16 mouse cellular contexts compared by ENCODE assay signal in genomic region chr1:151994271-151994670, GRCm38 (mm10).
DNase-seq lines count a peak whose midpoint lies in the region; ATAC-seq lines count a peak whose summit lies in the region.
"Had no signal": no experiment of that assay in that cellular context is flagged by ENCODE, and none has a peak within 500 bp of the region (broad histone marks: within the 10 kb centered on the region; RNA-seq: fewer than 3 reads in every experiment).

No protein-coding gene starts in this region.

- H3K36me3 ChIP-seq in hindbrain, embryonic 13.5 days: no peaks in the 10 kb centered on the region
- peaks cover 9% of the 10 kb centered on the region for H3K36me3 ChIP-seq in hindbrain, embryonic 10.5 days
- H3K36me3 ChIP-seq in midbrain, embryonic 15.5 days (replicated peaks): no peaks in the 10 kb centered on the region
- H3K36me3 ChIP-seq: heart, embryonic 12.5 days had no signal

- no peak overlapping the region for H3K4me3 ChIP-seq in hindbrain, embryonic 13.5 days
- H3K4me3 ChIP-seq in hindbrain, embryonic 10.5 days: no peak overlapping the region
- no peak overlapping the region for H3K4me3 ChIP-seq in midbrain, embryonic 15.5 days
- H3K4me3 ChIP-seq: heart, embryonic 12.5 days; left cerebral cortex, adult 2 months had no signal

- no peak overlapping the region for H3K4me2 ChIP-seq in hindbrain, embryonic 13.5 days
- no peak overlapping the region for H3K4me2 ChIP-seq in midbrain, embryonic 15.5 days
- H3K4me2 ChIP-seq: heart, embryonic 12.5 days had no signal

- no peak for DNase-seq in hindbrain, embryonic 10.5 days (ENCODE audit: low spot score)
- DNase-seq in cerebellum, adult 11-12 months: peak; percentile 79
- DNase-seq in cerebellum, postnatal 25 days: peak; percentile 67 to 72
- DNase-seq in spleen, adult 12 weeks (ENCODE audit: low spot score): no peak
- DNase-seq in thymus, postnatal 36 days: no peak
- DNase-seq: adrenal gland, postnatal 10 days; gastrocnemius, postnatal 10 days; kidney, adult 2 months; kidney, postnatal 4 days; lung, adult 2 months had no signal

- WGBS in hindbrain, embryonic 13.5 days: 36% methylated on average over 6 of the region's 6 CpGs
- WGBS in hindbrain, embryonic 10.5 days: 75% methylated on average over 6 of the region's 6 CpGs
- WGBS in midbrain, embryonic 15.5 days: 36% methylated on average over 6 of the region's 6 CpGs

- no peaks in the 10 kb centered on the region for H3K27me3 ChIP-seq in hindbrain, embryonic 13.5 days
- H3K27me3 ChIP-seq in hindbrain, embryonic 10.5 days (ENCODE audit: insufficient read depth, poor library complexity, severe bottlenecking): no peaks in the 10 kb centered on the region
- H3K27me3 ChIP-seq in midbrain, embryonic 15.5 days (replicated peaks): no peaks in the 10 kb centered on the region
- H3K27me3 ChIP-seq: heart, embryonic 12.5 days had no signal

- H3K9me3 ChIP-seq in hindbrain, embryonic 13.5 days: no peaks in the 10 kb centered on the region
- H3K9me3 ChIP-seq in hindbrain, embryonic 10.5 days: no peaks in the 10 kb centered on the region; the same call in 1 of the 2 replicates
- no peaks in the 10 kb centered on the region for H3K9me3 ChIP-seq in midbrain, embryonic 15.5 days

- peaks cover 33% of the 10 kb centered on the region for H3K4me1 ChIP-seq in hindbrain, embryonic 13.5 days (replicated peaks)
- peaks cover 8% of the 10 kb centered on the region; the same call in 1 of the 2 replicates for H3K4me1 ChIP-seq in hindbrain, embryonic 10.5 days (replicated peaks)
- peaks cover 10% of the 10 kb centered on the region for H3K4me1 ChIP-seq in midbrain, embryonic 15.5 days

- peak overlapping the region; percentile 67 for H3K27ac ChIP-seq in hindbrain, embryonic 13.5 days
- H3K27ac ChIP-seq in hindbrain, embryonic 10.5 days: no peak overlapping the region
- peak overlapping the region; percentile 50; the same call in 1 of the 2 replicates for H3K27ac ChIP-seq in midbrain, embryonic 15.5 days
- H3K27ac ChIP-seq: left cerebral cortex, adult 2 months; macrophage had no signal

- no peak overlapping the region for H3K9ac ChIP-seq in hindbrain, embryonic 13.5 days
- no peak overlapping the region for H3K9ac ChIP-seq in midbrain, embryonic 15.5 days
- H3K9ac ChIP-seq: heart, embryonic 12.5 days had no signal

- peak; percentile 77 for ATAC-seq in hindbrain, embryonic 13.5 days (ENCODE audit: low FRiP score)
- ATAC-seq in midbrain, embryonic 15.5 days (replicated peaks): no peak
- ATAC-seq in frontal cortex, adult (ENCODE audit: low TSS enrichment): no peak

Comparison
In these comparisons a context has a peak if more than half of its experiments do, and no peak if none do; other contexts are left out.
1. DNase-seq: peak in cerebellum, adult 11-12 months (single experiment) and cerebellum, postnatal 25 days (2 of 2); none in hindbrain, embryonic 10.5 days (single experiment), spleen, adult 12 weeks (single experiment) and thymus, postnatal 36 days (0 of 2).